Mouse (Mus musculus): Measurements from ENCODE around the gene Lmf1. TPM values are rescaled to one million over a fixed set of nuclear protein-coding genes. Genes with fewer than 3 reads are reported as not detected.

Gene Lmf1
- polyA plus RNA-seq, 1 experiment from 2014 or later: 26.2 TPM

- Histone ChIP-seq H3K4me1 (peaks cover 30% of the 10 kb centered on the region), H3K4me3 (replicated peaks) (peak overlapping the region; percentile 33), H3K4me2 (peak overlapping the region; percentile 65), H3K9me3 (replicated peaks) (no peaks in the 10 kb centered on the region), H3K36me3 (no peaks in the 10 kb centered on the region), H3K27me3 (replicated peaks) (no peaks in the 10 kb centered on the region), H3K9ac (replicated peaks) (peak overlapping the region; percentile 18; the same call in 1 of the 2 replicates), H3K27ac (replicated peaks) (peak overlapping the region; percentile 73)
- ATAC-seq (ENCODE audit: low FRiP score): peak; percentile 58
- WGBS: 10% methylated on average over 21 of the region's 21 CpGs
Measured at GRCm38 (mm10) chr17:25556630-25557354, 22.1 kb upstream of the Lmf1 start.

- Histone ChIP-seq H3K27me3 (replicated peaks) (no peaks in the 10 kb centered on the region), H3K36me3 (no peaks in the 10 kb centered on the region), H3K9ac (replicated peaks) (no peak overlapping the region), H3K4me2 (no peak overlapping the region), H3K4me1 (peaks cover 39% of the 10 kb centered on the region), H3K9me3 (replicated peaks) (no peaks in the 10 kb centered on the region), H3K27ac (replicated peaks) (peak overlapping the region; percentile 76), H3K4me3 (replicated peaks) (no peak overlapping the region)
- 50% methylated on average over 4 of the region's 4 CpGs for WGBS
- no peak for ATAC-seq (ENCODE audit: low FRiP score)
Measured at GRCm38 (mm10) chr17:25559634-25560033, 19.3 kb upstream of the Lmf1 start.

- no peaks in the 10 kb centered on the region for H3K9me3 ChIP-seq (replicated peaks)
- H3K4me2 ChIP-seq: no peak overlapping the region
- no peaks in the 10 kb centered on the region for H3K27me3 ChIP-seq (replicated peaks)
- H3K4me1 ChIP-seq: peaks cover 45% of the 10 kb centered on the region
- peak overlapping the region; percentile 76 for H3K27ac ChIP-seq (replicated peaks)
- WGBS: 51% methylated on average over 5 of the region's 5 CpGs
- H3K4me3 ChIP-seq (replicated peaks): no peak overlapping the region
- ATAC-seq (ENCODE audit: low FRiP score): no peak
- H3K36me3 ChIP-seq: no peaks in the 10 kb centered on the region
- H3K9ac ChIP-seq (replicated peaks): no peak overlapping the region
Measured at GRCm38 (mm10) chr17:25560554-25561222, 18.2 kb upstream of the Lmf1 start.

GRCm38 (mm10) chr17:25561223-25562028 is 17.5 kb upstream of the Lmf1 start:
- WGBS: 21% methylated on average over 16 of the region's 16 CpGs
- no peak overlapping the region for H3K4me3 ChIP-seq (replicated peaks)
- no peak overlapping the region for H3K4me2 ChIP-seq
- no peak overlapping the region for H3K9ac ChIP-seq (replicated peaks)
- H3K4me1 ChIP-seq: peaks cover 43% of the 10 kb centered on the region
- ATAC-seq (ENCODE audit: low FRiP score): peak; percentile 82
- H3K36me3 ChIP-seq: no peaks in the 10 kb centered on the region
- no peaks in the 10 kb centered on the region for H3K9me3 ChIP-seq (replicated peaks)
- H3K27me3 ChIP-seq (replicated peaks): no peaks in the 10 kb centered on the region
- H3K27ac ChIP-seq (replicated peaks): peak overlapping the region; percentile 76

GRCm38 (mm10) chr17:25564481-25564880 is 14.4 kb upstream of the Lmf1 start:
- Histone ChIP-seq H3K4me1 (peaks cover 44% of the 10 kb centered on the region), H3K9me3 (replicated peaks) (no peaks in the 10 kb centered on the region), H3K9ac (replicated peaks) (no peak overlapping the region), H3K27me3 (replicated peaks) (peaks cover 16% of the 10 kb centered on the region), H3K27ac (replicated peaks) (peak overlapping the region; percentile 51; the same call in 1 of the 2 replicates), H3K36me3 (no peaks in the 10 kb centered on the region), H3K4me2 (peak overlapping the region; percentile 22; the same call in 1 of the 2 replicates), H3K4me3 (replicated peaks) (no peak overlapping the region)
- WGBS: 77% methylated on average over 5 of the region's 5 CpGs
- ATAC-seq (ENCODE audit: low FRiP score): no peak

- no peak overlapping the region for H3K9ac ChIP-seq (replicated peaks)
- WGBS: 17% methylated on average over 6 of the region's 6 CpGs
- H3K4me1 ChIP-seq: peaks cover 51% of the 10 kb centered on the region
- no peak overlapping the region for H3K4me3 ChIP-seq (replicated peaks)
- no peaks in the 10 kb centered on the region for H3K36me3 ChIP-seq
- ATAC-seq (ENCODE audit: low FRiP score): no peak
- H3K4me2 ChIP-seq: peak overlapping the region; percentile 93
- H3K9me3 ChIP-seq (replicated peaks): no peaks in the 10 kb centered on the region
- peak overlapping the region; percentile 66 for H3K27ac ChIP-seq (replicated peaks)
- peaks cover 22% of the 10 kb centered on the region for H3K27me3 ChIP-seq (replicated peaks)
Measured at GRCm38 (mm10) chr17:25565244-25565643, 13.6 kb upstream of the Lmf1 start.

- no peaks in the 10 kb centered on the region for H3K9me3 ChIP-seq (replicated peaks)
- peaks cover 25% of the 10 kb centered on the region for H3K27me3 ChIP-seq (replicated peaks)
- H3K4me1 ChIP-seq: peaks cover 54% of the 10 kb centered on the region
- no peak overlapping the region for H3K4me3 ChIP-seq (replicated peaks)
- peak overlapping the region; percentile 66 for H3K27ac ChIP-seq (replicated peaks)
- 76% methylated on average over 17 of the region's 17 CpGs for WGBS
- peak overlapping the region; percentile 93 for H3K4me2 ChIP-seq
- H3K36me3 ChIP-seq: no peaks in the 10 kb centered on the region
- no peak for ATAC-seq (ENCODE audit: low FRiP score)
- no peak overlapping the region for H3K9ac ChIP-seq (replicated peaks)
Measured at GRCm38 (mm10) chr17:25565860-25566600, 12.9 kb upstream of the Lmf1 start.

GRCm38 (mm10) chr17:25567261-25567660 is 11.6 kb upstream of the Lmf1 start:
- peaks cover 25% of the 10 kb centered on the region for H3K27me3 ChIP-seq (replicated peaks)
- peak overlapping the region; percentile 93 for H3K4me2 ChIP-seq
- peak overlapping the region; percentile 50 for H3K4me3 ChIP-seq (replicated peaks)
- H3K27ac ChIP-seq (replicated peaks): peak overlapping the region; percentile 62
- no peaks in the 10 kb centered on the region for H3K36me3 ChIP-seq
- H3K4me1 ChIP-seq: peaks cover 48% of the 10 kb centered on the region
- H3K9ac ChIP-seq (replicated peaks): peak overlapping the region; percentile 20; the same call in 1 of the 2 replicates
- ATAC-seq (ENCODE audit: low FRiP score): no peak
- H3K9me3 ChIP-seq (replicated peaks): no peaks in the 10 kb centered on the region
- WGBS: 75% methylated on average over 13 of the region's 13 CpGs

GRCm38 (mm10) chr17:25567745-25568144 is 11.1 kb upstream of the Lmf1 start:
- no peaks in the 10 kb centered on the region for H3K9me3 ChIP-seq (replicated peaks)

GRCm38 (mm10) chr17:25568206-25568605 is 10.7 kb upstream of the Lmf1 start:
- H3K27ac ChIP-seq (replicated peaks): peak overlapping the region; percentile 62
- H3K27me3 ChIP-seq (replicated peaks): peaks cover 25% of the 10 kb centered on the region
- no peaks in the 10 kb centered on the region for H3K36me3 ChIP-seq
- no peak for ATAC-seq (ENCODE audit: low FRiP score)
- H3K4me3 ChIP-seq (replicated peaks): peak overlapping the region; percentile 50
- peak overlapping the region; percentile 93 for H3K4me2 ChIP-seq
- H3K9me3 ChIP-seq (replicated peaks): no peaks in the 10 kb centered on the region
- H3K4me1 ChIP-seq: peaks cover 46% of the 10 kb centered on the region
- WGBS: 38% methylated on average over 10 of the region's 10 CpGs
- H3K9ac ChIP-seq (replicated peaks): 0 out of 2 replicates have a peak overlapping the region, but pooled peaks have one; percentile 54

More at GRCm38 (mm10) chr17:25567745-25568144, 11.1 kb upstream of the Lmf1 start:
- Histone ChIP-seq H3K27me3 (replicated peaks) (peaks cover 25% of the 10 kb centered on the region), H3K9ac (replicated peaks) (no peak overlapping the region; the same call in 1 of the 2 replicates), H3K4me3 (replicated peaks) (peak overlapping the region; percentile 50), H3K4me2 (peak overlapping the region; percentile 93), H3K27ac (replicated peaks) (peak overlapping the region; percentile 62), H3K4me1 (peaks cover 46% of the 10 kb centered on the region), H3K36me3 (no peaks in the 10 kb centered on the region)
- 29% methylated on average over 14 of the region's 14 CpGs for WGBS
- no peak for ATAC-seq (ENCODE audit: low FRiP score)

- ATAC-seq (ENCODE audit: low FRiP score): no peak
- H3K27ac ChIP-seq (replicated peaks): peak overlapping the region; percentile 62
- no peaks in the 10 kb centered on the region for H3K9me3 ChIP-seq (replicated peaks)
- H3K9ac ChIP-seq (replicated peaks): peak overlapping the region; percentile 54; the same call in 1 of the 2 replicates
- H3K36me3 ChIP-seq: no peaks in the 10 kb centered on the region
- WGBS: 75% methylated on average over 11 of the region's 11 CpGs
- H3K27me3 ChIP-seq (replicated peaks): peaks cover 25% of the 10 kb centered on the region
- H3K4me3 ChIP-seq (replicated peaks): peak overlapping the region; percentile 50
- peaks cover 46% of the 10 kb centered on the region for H3K4me1 ChIP-seq
- H3K4me2 ChIP-seq: peak overlapping the region; percentile 93
Measured at GRCm38 (mm10) chr17:25568880-25569279, 10.0 kb upstream of the Lmf1 start.

All from neural tube, embryonic 15.5 days (tissue).